Mouse (Mus musculus): ENCODE data around the gene Plekhg5. TPM values are rescaled to one million over a fixed set of nuclear protein-coding genes. Genes with fewer than 3 reads are reported as not detected.

Plekhg5 gene
- total RNA-seq, 2 experiments from 2014 or later: 74.0 to 84.0 TPM

- DNase-seq (ENCODE audit: low spot score in 2 of 2): no peak
- intact Hi-C loops (cut with DNase I): no loop called here
Observed at GRCm38 (mm10) chr4:152162748-152163147, 90.5 kb downstream of the Plekhg5 start.

Other genes starting within 250 kb of the Plekhg5 start
- 100 to 1,000 TPM; 194 to 203 TPM for gene Camta1, start 210.6 kb upstream of the Plekhg5 start, total RNA-seq (2021)
- gene Dnajc11, start 138.8 kb upstream of the Plekhg5 start, total RNA-seq (2021): 10 to 100 TPM; 70.8 to 74.7 TPM
- 10 to 100 TPM; 16.1 to 19.3 TPM for gene Thap3, start 83.5 kb upstream of the Plekhg5 start, total RNA-seq (2021)
- gene Phf13, start 76.2 kb upstream of the Plekhg5 start, total RNA-seq (2021): 10 to 100 TPM; 14.2 to 14.4 TPM
- 10 to 100 TPM; 12.7 to 13.4 TPM for gene Klhl21, start 63.7 kb upstream of the Plekhg5 start, total RNA-seq (2021)
- gene Zbtb48, start 44.8 kb upstream of the Plekhg5 start, total RNA-seq (2021): 10 to 100 TPM; 11.5 to 13.2 TPM
- under 1 TPM; 0.49 to 0.55 TPM for gene Tas1r1, start 33.9 kb upstream of the Plekhg5 start, total RNA-seq (2021)
- 10 to 100 TPM; 21.3 to 21.9 TPM for gene Nol9, start 33.2 kb upstream of the Plekhg5 start, total RNA-seq (2021)
- 10 to 100 TPM in 1 of 2 experiments, 1 to 10 TPM in 1; 6.2 to 16.5 TPM for gene Tnfrsf25, start 43.4 kb downstream of the Plekhg5 start, total RNA-seq (2021)
- under 1 TPM; 0.24 to 0.44 TPM for gene Espn, start 79.9 kb downstream of the Plekhg5 start, total RNA-seq (2021)
- gene Hes2, start 86.4 kb downstream of the Plekhg5 start, total RNA-seq (2021): not detected
- gene Acot7, start 105.6 kb downstream of the Plekhg5 start, total RNA-seq (2021): 100 to 1,000 TPM; 377 to 378 TPM
- 10 to 100 TPM; 31.2 to 31.6 TPM for gene Gpr153, start 201.7 kb downstream of the Plekhg5 start, total RNA-seq (2021)
- gene Hes3, start 219.2 kb downstream of the Plekhg5 start, total RNA-seq (2021): under 1 TPM; 0.20 to 0.42 TPM
- 10 to 100 TPM; 43.1 to 45.0 TPM for gene Icmt, start 224.7 kb downstream of the Plekhg5 start, total RNA-seq (2021)
- gene Rnf207, start 246.5 kb downstream of the Plekhg5 start, total RNA-seq (2021): 1 to 10 TPM; 5.3 to 7.4 TPM